Comparison of ENCODE assay signal across 8 mouse cellular contexts in the genomic region with DNA sequence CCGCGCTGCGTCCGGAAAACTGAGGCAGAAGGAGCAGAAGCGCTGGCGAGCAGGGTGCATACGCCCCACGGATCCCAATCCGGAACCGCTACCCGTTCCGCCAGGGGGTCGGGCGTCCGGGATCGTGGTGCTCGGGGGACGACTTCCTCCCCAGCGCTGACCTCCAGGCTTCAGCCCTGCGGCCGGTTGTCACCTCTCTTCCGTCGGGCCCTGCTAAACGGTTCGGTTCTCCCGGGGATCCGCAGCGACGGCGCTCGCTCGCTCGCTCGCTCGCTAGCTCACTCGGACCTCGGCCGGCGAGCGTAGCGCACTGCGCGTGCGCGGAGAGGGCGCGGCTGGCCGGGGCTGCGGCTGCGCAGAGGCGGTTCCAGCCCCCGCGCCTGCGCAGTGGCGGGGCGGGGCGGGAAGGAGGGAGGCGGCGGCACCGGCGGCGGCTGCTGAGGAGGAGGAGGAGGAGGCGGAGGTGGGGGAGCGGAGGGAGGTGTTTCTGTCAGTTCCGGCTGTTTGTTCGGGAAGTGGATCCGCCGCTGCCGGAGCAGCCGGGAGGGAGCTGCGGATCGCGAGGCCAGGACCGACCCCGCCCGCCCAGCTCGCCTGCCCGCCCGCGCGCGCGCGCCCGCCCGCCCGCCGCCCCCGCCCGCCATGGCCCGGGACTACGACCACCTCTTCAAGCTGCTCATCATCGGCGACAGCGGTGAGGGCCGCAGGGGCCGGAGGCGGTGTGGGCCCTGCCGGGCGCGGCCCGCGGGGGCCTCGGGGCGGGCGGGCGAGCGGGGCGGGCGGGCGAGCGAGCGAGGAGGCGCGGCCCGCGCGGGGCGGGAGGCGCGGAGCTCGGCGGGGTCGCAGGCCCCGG. TPM values are rescaled to one million over a fixed set of nuclear protein-coding genes. Genes with fewer than 3 reads are reported as not detected.
DNase-seq lines count a peak whose midpoint lies in the region; ATAC-seq and TF ChIP-seq lines count a peak whose summit lies in the region.

Rab35 (plus strand) TSS at position 404 of the 853 bp plus-strand sequence.

- H3K79me2 ChIP-seq in C2C12 (ENCODE audit: control insufficient read depth, insufficient read depth), result peaks cover 55% of the 10 kb centered on the region

- no peaks in the 10 kb centered on the region for H3K9me3 ChIP-seq in erythroblast, embryonic 14.5 days (ENCODE audit: control insufficient read depth, low read length)
- H3K9me3 ChIP-seq in heart, embryonic 12.5 days (replicated peaks), result no peaks in the 10 kb centered on the region
- H3K9me3 ChIP-seq in kidney, postnatal 0 days (replicated peaks; ENCODE audit: low read length), result no peaks in the 10 kb centered on the region
- no peaks in the 10 kb centered on the region for H3K9me3 ChIP-seq in liver, embryonic 11.5 days (ENCODE audit: control insufficient read depth, low read length)
- H3K9me3 ChIP-seq in stomach, embryonic 14.5 days (ENCODE audit: control insufficient read depth, low read depth, low read length), result no peaks in the 10 kb centered on the region

- no peak for TF ChIP-seq CTCF in C2C12 (IDR thresholded peaks at IDR 0.05; ENCODE audit: control insufficient read depth, insufficient read depth, insufficient read length)
- TF ChIP-seq CTCF in brain, embryonic 14.5 days (IDR thresholded peaks at IDR 0.05; ENCODE audit: borderline replicate concordance, extremely low read depth, insufficient read depth, insufficient read length), result no peak
- no peak for TF ChIP-seq CTCF in kidney, postnatal 0 days (IDR thresholded peaks at IDR 0.05; ENCODE audit: low read depth)

- H3K4me3 ChIP-seq in C2C12 (ENCODE audit: insufficient read depth, poor library complexity, severe bottlenecking), result peak within 1 kb of the TSS; percentile 80
- H3K4me3 ChIP-seq in erythroblast, embryonic 14.5 days (replicated peaks), result peak within 1 kb of the TSS; percentile 74
- H3K4me3 ChIP-seq in heart, embryonic 12.5 days, result peak within 1 kb of the TSS; percentile 97
- peak within 1 kb of the TSS; percentile 87 for H3K4me3 ChIP-seq in kidney, postnatal 0 days (replicated peaks; ENCODE audit: low read depth, low read length)
- H3K4me3 ChIP-seq in liver, embryonic 11.5 days (ENCODE audit: low read depth, low read length), result peak within 1 kb of the TSS; percentile 99
- peak within 1 kb of the TSS; percentile 74 for H3K4me3 ChIP-seq in stomach, embryonic 14.5 days (ENCODE audit: low read depth, low read length)

- WGBS in heart, embryonic 12.5 days, result under 1% methylated on average over 81 of the region's 125 CpGs
- under 1% methylated on average over 56 of the region's 125 CpGs for WGBS in kidney, postnatal 0 days
- WGBS in liver, embryonic 11.5 days, result under 1% methylated on average over 77 of the region's 125 CpGs
- under 1% methylated on average over 63 of the region's 125 CpGs for WGBS in stomach, embryonic 14.5 days

- peak within 1 kb of the TSS; percentile 94 for H3K9ac ChIP-seq in heart, embryonic 12.5 days
- peak within 1 kb of the TSS; percentile 89 for H3K9ac ChIP-seq in kidney, postnatal 0 days (ENCODE audit: low read depth, low read length)
- peak within 1 kb of the TSS; percentile 94 for H3K9ac ChIP-seq in liver, embryonic 11.5 days (ENCODE audit: low read depth, low read length)
- H3K9ac ChIP-seq in stomach, embryonic 14.5 days (replicated peaks; ENCODE audit: low read depth, low read length), result peak within 1 kb of the TSS; percentile 90

- no peaks in the 10 kb centered on the region for H3K27me3 ChIP-seq in C2C12 (ENCODE audit: control insufficient read depth, insufficient read depth, insufficient read length)
- no peaks in the 10 kb centered on the region for H3K27me3 ChIP-seq in erythroblast, embryonic 14.5 days (ENCODE audit: control insufficient read depth)
- H3K27me3 ChIP-seq in heart, embryonic 12.5 days (replicated peaks), result no peaks in the 10 kb centered on the region
- H3K27me3 ChIP-seq in kidney, postnatal 0 days (ENCODE audit: insufficient read depth, low read length), result no peaks in the 10 kb centered on the region
- no peaks in the 10 kb centered on the region for H3K27me3 ChIP-seq in liver, embryonic 11.5 days (replicated peaks; ENCODE audit: control insufficient read depth, insufficient read depth, low read length)
- H3K27me3 ChIP-seq in stomach, embryonic 14.5 days (ENCODE audit: control insufficient read depth, insufficient read depth, low read length), result no peaks in the 10 kb centered on the region

- peak; percentile 96 for TF ChIP-seq POLR2A in brain, embryonic 14.5 days (IDR thresholded peaks at IDR 0.05; ENCODE audit: borderline replicate concordance, extremely low read depth, insufficient read depth, insufficient read length, poor library complexity, severe bottlenecking)

- ATAC-seq in heart, embryonic 12.5 days (ENCODE audit: insufficient number of reproducible peaks, low FRiP score), result peak; percentile 92
- peak; percentile 83 for ATAC-seq in kidney, postnatal 0 days (replicated peaks; ENCODE audit: low FRiP score, low read depth)
- ATAC-seq in liver, embryonic 11.5 days (replicated peaks; ENCODE audit: low FRiP score), result peak; percentile 83
- peak; percentile 88 for ATAC-seq in stomach, embryonic 14.5 days (ENCODE audit: insufficient number of reproducible peaks, insufficient read depth, low FRiP score, low read depth)

- peaks cover 6% of the 10 kb centered on the region for H3K36me3 ChIP-seq in C2C12 (ENCODE audit: control insufficient read depth, insufficient read depth)
- peaks cover 65% of the 10 kb centered on the region for H3K36me3 ChIP-seq in erythroblast, embryonic 14.5 days (ENCODE audit: control insufficient read depth)
- H3K36me3 ChIP-seq in heart, embryonic 12.5 days, result no peaks in the 10 kb centered on the region
- H3K36me3 ChIP-seq in kidney, postnatal 0 days (ENCODE audit: insufficient read depth, low read length), result no peaks in the 10 kb centered on the region
- no peaks in the 10 kb centered on the region for H3K36me3 ChIP-seq in liver, embryonic 11.5 days (ENCODE audit: control insufficient read depth, insufficient read depth, low read length)
- H3K36me3 ChIP-seq in stomach, embryonic 14.5 days (ENCODE audit: control insufficient read depth, insufficient read depth, low read length), result no peaks in the 10 kb centered on the region

- peak; percentile 96 for DNase-seq in brain, embryonic 14.5 days (ENCODE audit: low read depth)
- peak; percentile 97 for DNase-seq in kidney, postnatal 0 days (ENCODE audit: low spot score)
- DNase-seq in liver, embryonic 11.5 days (ENCODE audit: low spot score), result peak; percentile 91
- DNase-seq in naive thymus-derived CD4-positive, alpha-beta T cell, adult 2 months (ENCODE audit: low read depth), result peak; percentile 96

- peak within 1 kb of the TSS; percentile 87 for H3K4me2 ChIP-seq in heart, embryonic 12.5 days
- peak within 1 kb of the TSS; percentile 90 for H3K4me2 ChIP-seq in kidney, postnatal 0 days (ENCODE audit: low read length)
- peak within 1 kb of the TSS; percentile 98 for H3K4me2 ChIP-seq in liver, embryonic 11.5 days
- peak within 1 kb of the TSS; percentile 84 for H3K4me2 ChIP-seq in stomach, embryonic 14.5 days (replicated peaks; ENCODE audit: low read depth, low read length)

- H3K27ac ChIP-seq in heart, embryonic 12.5 days (ENCODE audit: poor library complexity, severe bottlenecking), result peak within 1 kb of the TSS; percentile 91
- peak within 1 kb of the TSS; percentile 88 for H3K27ac ChIP-seq in kidney, postnatal 0 days
- H3K27ac ChIP-seq in liver, embryonic 11.5 days (ENCODE audit: low read depth, low read length), result peak within 1 kb of the TSS; percentile 97
- H3K27ac ChIP-seq in stomach, embryonic 14.5 days (ENCODE audit: low read length), result peak within 1 kb of the TSS; percentile 72

- peaks cover 45% of the 10 kb centered on the region for H3K79me3 ChIP-seq in C2C12 (ENCODE audit: low read depth)

- H3ac ChIP-seq in C2C12 (ENCODE audit: control insufficient read depth, insufficient read length, low read depth), result peak within 1 kb of the TSS; percentile 68

- H3K4me1 ChIP-seq in erythroblast, embryonic 14.5 days (ENCODE audit: control insufficient read depth), result peaks cover 86% of the 10 kb centered on the region
- H3K4me1 ChIP-seq in heart, embryonic 12.5 days (replicated peaks), result peaks cover 41% of the 10 kb centered on the region
- H3K4me1 ChIP-seq in kidney, postnatal 0 days (replicated peaks; ENCODE audit: insufficient read depth, low read length), result peaks cover 15% of the 10 kb centered on the region
- peaks cover 57% of the 10 kb centered on the region for H3K4me1 ChIP-seq in liver, embryonic 11.5 days (replicated peaks; ENCODE audit: control insufficient read depth, insufficient read depth, low read length)
- peaks cover 24% of the 10 kb centered on the region; the same call in 1 of the 2 replicates for H3K4me1 ChIP-seq in stomach, embryonic 14.5 days (ENCODE audit: control insufficient read depth, insufficient read depth, low read length)

TF ChIP-seq in C2C12, 6 proteins besides CTCF, POLR2A, EP300 and RAD21:
- TF ChIP-seq MYOD1 (IDR thresholded peaks at IDR 0.05; ENCODE audit: control insufficient read depth, insufficient read length, low read depth) (no peak), FOSL1 (IDR thresholded peaks at IDR 0.05; ENCODE audit: insufficient read depth, low read length, poor library complexity, severe bottlenecking) (no peak), MYOG (IDR thresholded peaks at IDR 0.05; ENCODE audit: control insufficient read depth, extremely low read depth, insufficient read length) (no peak), MAX (IDR thresholded peaks at IDR 0.05) (no peak), CEBPB (IDR thresholded peaks at IDR 0.05; ENCODE audit: low read depth) (no peak), USF1 (IDR thresholded peaks at IDR 0.05; ENCODE audit: low read depth) (no peak)

RNA-seq across cellular contexts. Expression of gene Rab35, which starts in this region (rescaled TPM):
- polyA plus RNA-seq in C2C12 (2012; fragmentation: generic; extraction: Trizol), result 52.0 TPM
- 96.7 and 102 TPM in 2 replicates for polyA plus RNA-seq in brain, embryonic 14.5 days (2012; rRNA removed)
- 7.6 and 8.7 TPM in 2 replicates for polyA plus RNA-seq in erythroblast, embryonic 14.5 days (2012)
- 20.1 and 20.9 TPM in 2 replicates for polyA plus RNA-seq in heart, embryonic 12.5 days (2016; fragmentation: Nextera tagmentation; extraction: Ambion mirVana)
- 17.2 and 18.5 TPM in 2 replicates for polyA plus RNA-seq in kidney, postnatal 0 days (2015; fragmentation: Nextera tagmentation; extraction: Ambion mirVana)
- polyA plus RNA-seq in liver, embryonic 11.5 days (2014; fragmentation: Nextera tagmentation; extraction: Ambion mirVana), result 22.5 and 26.1 TPM in 2 replicates
- 12.7 and 14.7 TPM in 2 replicates for polyA plus RNA-seq in stomach, embryonic 14.5 days (2014; fragmentation: Nextera tagmentation; extraction: Ambion mirVana)

Comparison
In these comparisons a context has a peak if more than half of its experiments do, and no peak if none do; other contexts are left out.
1. Peak in every context shown above with its lines: DNase-seq, ATAC-seq, H3K4me3 ChIP-seq and H3K27ac ChIP-seq.